Mouse (Mus musculus) olfactory bulb, adult 2 months (tissue): ENCODE measurements at regions not wholly inside any gene's neighbourhood (a gene's known extent, or its start where the extent isn't known, plus 50 kb on each side); places are given as distances from the start of the nearest gene placed in this dataset.
"Not testable (repeated sequence)": the region's sequence is repeated elsewhere in the genome, so short reads cannot be mapped to it uniquely, and the experiment has no call there.

Experiments
- H3K27ac ChIP-seq: fragments of 200-500 bp; 2 replicates; pipeline ENCODE4 v1.5.1; 2012; ENCODE audit warnings: low read depth, low read length; ENCODE audit not compliant: insufficient read depth
- H3K4me1 ChIP-seq: fragments of 200-500 bp; 2 replicates; pipeline ENCODE4 v1.6.1; 2012; ENCODE audit warnings: low read length; ENCODE audit not compliant: control insufficient read depth, insufficient read depth
- H3K4me3 ChIP-seq: fragments of 200-500 bp; 2 replicates; pipeline ENCODE4 v1.5.1; 2012; ENCODE audit warnings: mild to moderate bottlenecking, low read depth, low read length, moderate library complexity; ENCODE audit not compliant: insufficient read depth
- CTCF ChIP-seq: fragments of 200-500 bp; IDR thresholded peaks from 2 replicates; pipeline ENCODE4 v1.5.1; 2012; ENCODE audit warnings: low read depth, mild to moderate bottlenecking, low read length, moderate library complexity; ENCODE audit not compliant: insufficient read depth
- POLR2A ChIP-seq: fragments of 200-500 bp; IDR thresholded peaks from 2 replicates; pipeline ENCODE4 v1.6.1; 2012; ENCODE audit warnings: mild to moderate bottlenecking, low read depth, low read length, moderate library complexity; ENCODE audit not compliant: insufficient read depth
- WGBS: fragments of 180-500 bp; shearing (Covaris S2); methylation state at CpG from one replicate; pipeline ENCODE4 v1.1.7; 2018; 5-methylcytosine and 5-hydroxymethylcytosine counted together

GRCm38 (mm10) chr1:185958276-185958675 is 158.8 kb downstream of the Lyplal1 start:
- no peak overlapping the region for H3K27ac ChIP-seq

GRCm38 (mm10) chr1:185962606-185963005 is 154.5 kb downstream of the Lyplal1 start:
- Histone ChIP-seq H3K4me1 (0 out of 2 replicates have a peak, but pooled peaks cover 2% of the 10 kb centered on the region), H3K4me3 (no peak overlapping the region), H3K27ac (no peak overlapping the region)
- TF ChIP-seq POLR2A (no peak), CTCF (no peak)
- WGBS: 90% methylated on average over 3 of the region's 3 CpGs

More at GRCm38 (mm10) chr1:185958276-185958675, 158.8 kb downstream of the Lyplal1 start:
- Histone ChIP-seq H3K4me1 (0 out of 2 replicates have a peak, but pooled peaks cover 2% of the 10 kb centered on the region), H3K4me3 (no peak overlapping the region)
- no peak for TF ChIP-seq POLR2A
- no peak for TF ChIP-seq CTCF
- 30% methylated on average over 10 of the region's 10 CpGs for WGBS

- H3K4me1 ChIP-seq: no peaks in the 10 kb centered on the region
- no peak overlapping the region for H3K27ac ChIP-seq
- WGBS: 93% methylated on average over 2 of the region's 2 CpGs
- H3K4me3 ChIP-seq: no peak overlapping the region
- TF ChIP-seq CTCF (no peak), POLR2A (no peak)
Measured at GRCm38 (mm10) chr1:185963773-185964172, 153.3 kb downstream of the Lyplal1 start.

- no peaks in the 10 kb centered on the region for H3K4me1 ChIP-seq
- TF ChIP-seq POLR2A: no peak
- TF ChIP-seq CTCF: no peak
- WGBS: 63% methylated on average over 6 of the region's 6 CpGs
- H3K4me3 ChIP-seq: no peak overlapping the region
- no peak overlapping the region for H3K27ac ChIP-seq
Measured at GRCm38 (mm10) chr1:185964426-185964825, 152.7 kb downstream of the Lyplal1 start.

GRCm38 (mm10) chr1:185967227-185967626 is 149.9 kb downstream of the Lyplal1 start:
- H3K27ac ChIP-seq: no peak overlapping the region
- no peaks in the 10 kb centered on the region for H3K4me1 ChIP-seq
- H3K4me3 ChIP-seq: no peak overlapping the region
- 96% methylated on average over 4 of the region's 4 CpGs for WGBS
- TF ChIP-seq CTCF (no peak), POLR2A (no peak)

GRCm38 (mm10) chr1:185967816-185968215 is 149.3 kb downstream of the Lyplal1 start:
- 83% methylated on average over 6 of the region's 6 CpGs for WGBS
- H3K4me1 ChIP-seq: no peaks in the 10 kb centered on the region

GRCm38 (mm10) chr1:185968642-185969041 is 148.5 kb downstream of the Lyplal1 start:
- 82% methylated on average over 3 of the region's 3 CpGs for WGBS
- Histone ChIP-seq H3K27ac (no peak overlapping the region), H3K4me3 (no peak overlapping the region), H3K4me1 (no peaks in the 10 kb centered on the region)
- TF ChIP-seq POLR2A (no peak), CTCF (no peak)

More at GRCm38 (mm10) chr1:185967816-185968215, 149.3 kb downstream of the Lyplal1 start:
- Histone ChIP-seq H3K27ac (no peak overlapping the region), H3K4me3 (no peak overlapping the region)
- no peak for TF ChIP-seq POLR2A

- Histone ChIP-seq H3K4me3 (no peak overlapping the region), H3K4me1 (no peaks in the 10 kb centered on the region), H3K27ac (no peak overlapping the region)
- TF ChIP-seq CTCF: no peak
- no peak for TF ChIP-seq POLR2A
- 40% methylated on average over 2 of the region's 2 CpGs for WGBS
Measured at GRCm38 (mm10) chr1:185969231-185969630, 147.9 kb downstream of the Lyplal1 start.

- Histone ChIP-seq H3K27ac (no peak overlapping the region), H3K4me3 (no peak overlapping the region), H3K4me1 (no peaks in the 10 kb centered on the region)
- TF ChIP-seq CTCF (no peak), POLR2A (no peak)
- 87% methylated on average over 2 of the region's 2 CpGs for WGBS
Measured at GRCm38 (mm10) chr1:185977075-185977474, 140.0 kb downstream of the Lyplal1 start.

GRCm38 (mm10) chr1:185989432-185989831 is 127.7 kb downstream of the Lyplal1 start:
- Histone ChIP-seq H3K4me1 (no peaks in the 10 kb centered on the region), H3K27ac (no peak overlapping the region), H3K4me3 (no peak overlapping the region)
- WGBS: 65% methylated on average over 8 of the region's 8 CpGs
- TF ChIP-seq POLR2A: no peak
- TF ChIP-seq CTCF: no peak

GRCm38 (mm10) chr1:186000066-186000465 is 117.0 kb downstream of the Lyplal1 start:
- WGBS: 97% methylated on average over 1 of the region's 1 CpGs
- not testable (repeated sequence) for H3K27ac ChIP-seq, H3K4me1 ChIP-seq, H3K4me3 ChIP-seq
